Mouse (Mus musculus) embryo, embryonic 10.5 days (tissue): ENCODE data around the gene Foxred2.

Experiments used
- DNase-seq: peaks from one replicate; pipeline ENCODE4 v3.0.0-alpha.2; 2015; ENCODE audit warnings: low spot score

Foxred2 gene

DNA sequence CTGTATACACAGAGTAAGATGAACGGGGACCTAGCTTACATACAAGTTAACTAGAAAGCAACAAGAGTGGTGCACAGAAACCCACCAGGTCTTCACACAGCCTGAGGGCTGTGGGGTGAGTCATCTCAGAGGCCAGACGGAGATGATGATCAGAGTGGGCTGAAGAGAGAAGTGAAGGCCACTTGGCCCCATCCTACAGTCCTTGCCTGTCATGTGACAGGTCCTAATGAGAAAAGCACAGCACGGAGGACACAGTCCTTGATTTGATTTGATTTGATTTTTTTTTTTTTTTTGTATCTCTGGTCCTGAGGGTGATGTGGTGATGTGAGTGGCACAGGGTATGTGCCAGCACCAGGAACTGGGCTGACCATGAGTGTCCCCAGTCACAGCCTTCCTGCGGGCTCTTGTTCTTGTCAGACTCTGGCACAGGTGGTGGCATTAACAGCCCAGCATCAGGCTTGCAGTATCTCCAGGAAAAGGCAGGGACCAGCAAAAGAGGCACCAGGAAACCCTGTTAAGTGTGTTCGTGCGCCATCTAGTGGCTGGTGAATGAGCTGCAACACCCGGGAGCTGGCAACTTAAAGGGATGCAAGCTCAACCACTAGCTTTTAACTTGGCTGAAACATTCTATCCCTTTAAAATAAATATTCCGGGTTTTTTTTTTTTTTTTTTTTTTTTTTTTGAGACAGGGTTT, 39.5 kb downstream of the Foxred2 start:
- DNase-seq = peak; percentile 95

DNA sequence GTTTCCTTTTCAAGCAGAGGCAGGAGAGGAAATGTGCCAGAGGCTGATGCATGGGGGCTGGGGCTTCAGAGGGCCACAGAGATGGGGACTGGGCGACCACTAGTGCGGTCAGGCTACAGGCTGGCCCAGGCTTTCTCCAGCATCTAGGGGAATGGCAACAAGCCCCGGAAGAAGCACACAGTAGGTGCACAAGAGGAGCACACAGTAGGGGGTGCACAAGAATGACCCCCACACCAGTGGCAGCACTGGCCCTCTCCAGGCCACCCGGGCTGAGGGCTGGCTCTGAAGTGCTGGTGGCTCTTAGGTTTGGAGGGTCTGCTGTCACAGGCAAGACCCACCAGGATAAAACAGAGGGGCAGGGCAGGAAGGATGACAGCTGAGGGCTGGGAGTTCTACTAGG, 41.2 kb downstream of the Foxred2 start:
- no peak for DNase-seq

DNA sequence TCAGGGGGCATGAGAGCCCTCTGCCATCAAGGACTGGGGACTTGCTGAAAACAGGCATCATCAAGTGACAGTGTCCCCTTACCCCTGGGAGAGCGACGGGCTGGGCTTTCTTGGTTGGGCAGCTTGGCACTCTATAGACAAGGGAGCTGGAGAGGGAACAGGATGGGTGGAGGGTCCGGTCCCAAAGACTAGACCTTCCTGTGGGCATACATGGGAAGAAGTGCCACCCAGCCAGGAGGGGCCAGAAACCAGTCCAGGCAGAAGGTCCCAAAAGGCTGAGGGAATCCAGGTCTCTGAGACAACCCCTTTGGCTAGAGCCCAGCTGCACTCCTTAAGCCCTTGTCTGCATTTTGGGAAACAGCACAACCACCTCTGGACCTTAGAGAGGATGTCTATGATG, 42.0 kb downstream of the Foxred2 start:
- DNase-seq = no peak

DNA sequence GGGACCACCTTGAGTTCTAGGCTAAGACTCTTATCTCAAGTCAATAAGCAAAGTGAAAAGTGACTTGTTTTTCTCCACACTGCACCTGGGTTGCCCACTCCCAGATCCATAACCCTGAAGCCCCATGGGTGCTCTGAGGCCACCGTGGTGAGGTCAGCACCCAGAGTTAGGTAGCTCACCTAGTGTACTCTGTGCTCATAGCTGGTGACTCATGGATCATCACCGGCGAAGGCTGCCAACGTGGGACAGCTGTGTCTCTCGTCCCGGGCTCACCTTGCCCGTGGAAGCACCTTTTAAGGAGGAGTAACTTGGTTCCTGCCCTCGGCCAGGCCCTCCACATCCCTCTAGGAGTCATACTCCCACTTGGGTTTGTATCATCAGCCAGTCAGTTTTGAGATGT, 43.5 kb downstream of the Foxred2 start:
- no peak for DNase-seq

DNA sequence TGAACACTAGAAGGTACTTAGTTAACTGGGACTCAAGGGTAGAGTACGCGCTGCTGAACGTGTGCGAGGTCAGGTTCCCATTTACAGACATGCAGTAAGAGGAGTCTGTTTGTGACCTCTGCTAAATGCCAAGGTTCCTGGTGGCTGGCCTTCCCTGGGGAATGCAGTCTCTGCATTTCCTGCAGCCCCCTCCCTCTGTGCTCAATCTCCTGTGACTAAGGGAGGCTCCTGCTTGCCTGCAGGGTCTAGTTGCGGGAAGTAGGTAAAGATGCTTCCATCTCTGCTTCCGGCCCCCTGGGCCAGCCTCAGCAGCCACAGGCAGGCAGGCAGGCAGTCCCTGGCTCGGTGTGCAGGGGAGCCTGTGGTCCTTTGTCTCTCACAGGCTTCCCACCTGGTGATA, 43.9 kb downstream of the Foxred2 start:
- DNase-seq = no peak

DNA sequence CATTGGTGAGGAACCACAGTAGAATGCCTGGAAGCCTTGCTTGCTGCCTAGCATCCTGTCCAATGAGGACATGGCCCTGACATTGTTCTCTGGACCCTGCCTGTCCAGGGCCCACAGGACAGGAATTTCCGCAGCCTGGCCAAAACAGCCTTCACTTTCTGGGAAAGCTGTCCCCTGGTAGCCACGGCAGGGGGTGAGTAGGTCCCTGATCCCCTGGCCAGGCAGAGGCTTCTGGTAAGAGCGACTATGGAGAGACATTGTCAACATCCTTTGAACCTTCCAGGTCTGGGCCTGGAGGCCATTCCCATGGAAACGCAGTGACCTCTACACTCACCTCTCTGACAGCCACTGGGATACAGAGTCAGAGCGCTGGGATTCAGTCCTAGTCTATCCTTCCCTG, 44.5 kb downstream of the Foxred2 start:
- no peak for DNase-seq

DNA sequence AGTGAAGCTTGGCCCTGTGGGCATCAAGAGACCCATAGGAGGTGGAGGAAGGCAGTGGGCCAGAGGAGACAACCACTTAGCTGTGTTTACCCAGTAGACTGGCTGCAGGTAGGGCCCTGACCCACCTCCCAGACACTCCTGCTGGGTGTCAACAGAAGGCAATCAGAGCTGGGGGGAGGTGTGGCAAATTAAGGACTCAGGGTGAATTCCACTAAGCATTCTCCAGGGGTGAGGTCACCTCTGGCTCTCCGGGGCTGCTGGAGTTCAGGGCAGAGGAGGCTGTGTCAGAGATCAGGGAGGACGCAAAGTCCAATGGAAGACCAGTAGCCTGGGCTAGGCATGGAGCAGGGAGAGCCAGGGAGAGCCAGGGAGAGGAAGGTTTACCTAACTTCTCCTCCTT, 45.5 kb downstream of the Foxred2 start:
- DNase-seq = peak; percentile 45

DNA sequence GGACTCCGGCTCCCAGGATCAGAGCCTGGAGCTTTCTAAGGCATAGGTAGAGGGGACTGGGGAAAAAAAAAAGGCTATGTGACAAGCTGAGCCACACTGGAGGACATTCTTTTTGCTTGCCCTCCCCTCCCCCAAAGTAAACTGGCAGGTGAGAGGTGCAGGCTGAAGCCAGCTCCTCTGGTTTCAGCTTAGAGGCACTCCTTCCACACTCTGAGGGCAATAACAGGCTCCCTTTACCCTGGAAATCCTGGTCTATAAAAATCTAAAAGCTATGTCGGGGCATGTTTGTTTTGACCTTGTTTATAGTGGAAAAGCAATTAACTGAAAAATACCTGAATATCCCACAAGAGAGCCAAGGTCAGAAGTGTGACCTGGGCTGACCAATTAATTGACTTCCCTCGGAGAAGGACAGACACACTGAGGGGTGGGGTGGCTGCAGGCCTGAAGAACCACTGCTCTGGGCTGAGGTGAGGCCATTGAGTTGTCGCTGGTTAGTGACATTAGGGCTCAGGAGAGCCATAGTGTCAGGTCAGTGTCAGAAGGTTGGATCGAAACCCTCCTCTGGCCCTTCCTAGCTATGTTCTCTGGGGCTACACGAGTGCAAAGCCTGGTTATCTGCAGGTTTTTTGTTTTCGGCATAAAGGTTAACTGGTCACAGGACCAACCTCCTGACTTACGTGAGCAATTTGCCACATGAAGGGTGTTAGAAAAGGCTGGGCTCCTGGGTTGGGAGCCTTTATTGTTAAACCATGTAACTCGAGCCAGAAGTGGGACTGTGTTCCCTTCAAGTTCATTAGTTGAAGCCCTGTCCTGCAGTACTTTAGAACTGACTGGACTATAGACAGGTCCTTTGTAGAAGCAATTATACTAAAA, 48.6 kb downstream of the Foxred2 start:
- no peak for DNase-seq

DNA sequence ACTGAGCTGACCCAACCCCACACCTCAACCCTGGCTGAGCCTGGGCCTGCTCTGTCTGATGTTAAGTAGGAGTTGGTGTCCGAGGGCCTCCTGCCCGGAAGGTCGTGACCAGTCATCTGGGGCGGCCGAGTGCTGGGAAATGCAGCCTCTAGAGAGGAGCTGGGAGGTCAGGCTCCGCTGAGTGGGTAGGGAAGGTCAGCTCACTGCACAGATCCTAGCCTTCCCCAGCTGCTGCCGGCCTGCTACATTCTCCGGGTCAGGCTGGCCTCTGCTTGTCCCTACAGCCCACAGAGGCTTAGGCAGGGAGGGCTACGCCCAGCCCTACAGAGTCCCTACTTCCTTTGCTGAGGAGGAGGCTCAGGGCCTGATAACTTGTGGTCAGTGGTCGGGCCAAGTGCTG, 50.0 kb downstream of the Foxred2 start:
- DNase-seq = no peak

DNA sequence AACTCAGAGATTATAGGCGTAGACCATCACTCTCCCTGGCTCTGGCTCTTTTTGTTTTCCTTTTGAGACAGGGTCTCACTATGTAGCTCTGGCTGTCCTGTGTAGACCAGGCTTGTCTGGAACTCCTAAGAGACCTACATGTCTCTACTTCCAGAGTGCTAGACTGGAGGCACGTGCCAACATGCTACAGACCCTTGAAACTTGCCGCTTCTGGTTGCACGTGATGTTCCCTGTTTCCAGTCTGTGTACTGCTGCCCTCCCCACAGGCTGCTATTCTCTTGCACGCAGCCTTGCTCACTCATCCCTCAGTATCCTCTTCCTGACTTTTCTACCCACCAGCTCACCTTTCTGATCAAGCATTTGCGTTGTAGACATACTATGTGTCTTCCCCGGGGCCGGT, 50.4 kb downstream of the Foxred2 start:
- DNase-seq = peak; percentile 35

DNA sequence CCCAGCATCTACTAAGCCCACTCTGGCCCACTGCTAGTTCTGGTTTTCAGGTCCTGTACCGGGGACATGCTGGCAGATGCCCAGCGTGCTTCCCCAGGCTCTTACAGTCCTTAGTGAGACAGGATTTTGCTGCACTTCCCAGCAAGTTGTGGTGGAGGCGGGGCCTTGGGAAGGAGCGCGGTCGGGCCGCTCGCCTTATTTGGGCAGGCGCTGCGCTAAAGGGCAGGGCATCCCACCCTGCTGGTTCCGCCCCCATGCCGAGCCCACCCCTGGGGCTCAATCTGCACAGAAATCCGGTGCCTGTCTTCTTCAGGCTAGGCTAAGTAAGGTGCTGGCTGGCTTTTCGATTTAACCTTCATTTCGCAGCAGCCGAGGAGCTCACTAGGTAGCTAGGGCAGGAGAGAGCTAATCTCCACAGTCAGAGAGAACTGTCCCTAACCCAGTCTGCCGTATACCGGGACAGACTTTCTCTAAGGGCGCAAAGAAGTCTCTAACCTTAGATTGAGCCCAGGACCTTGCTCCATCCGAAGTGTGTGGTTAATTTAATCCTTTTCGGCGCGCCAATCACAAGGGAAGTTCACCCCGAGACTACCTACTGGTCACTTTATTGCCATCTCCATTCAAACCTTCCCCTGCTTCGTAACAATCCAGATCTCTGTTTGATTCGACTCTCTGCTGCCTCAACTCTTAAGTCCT, 51.1 kb downstream of the Foxred2 start:
- DNase-seq = peak; percentile 92

DNA sequence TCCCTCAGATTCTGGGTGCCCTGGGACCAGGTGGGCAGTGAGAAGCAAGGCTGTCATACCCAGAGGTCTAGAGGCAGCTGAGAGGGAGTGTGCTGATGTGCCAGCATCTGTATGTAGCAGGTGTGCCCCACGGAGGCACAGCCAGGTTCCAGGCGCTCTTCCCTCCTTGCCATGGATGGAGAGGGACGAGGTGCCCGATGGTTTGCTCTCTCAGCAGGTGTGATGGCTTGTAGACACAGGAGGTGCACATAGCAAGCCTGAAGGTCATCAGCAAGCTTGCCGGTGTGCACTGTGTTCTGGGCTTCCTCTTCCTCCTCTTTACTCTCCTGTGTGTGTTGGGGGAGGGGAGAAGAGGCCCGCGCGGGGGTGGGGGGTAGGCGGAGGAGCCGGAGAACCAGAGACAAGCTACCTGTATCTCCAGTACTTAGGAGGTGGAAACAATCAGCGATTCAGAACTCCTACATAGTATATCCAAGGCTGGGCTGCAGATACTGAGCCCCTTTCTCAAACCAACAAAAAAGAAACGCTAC, 52.1 kb downstream of the Foxred2 start:
- DNase-seq = no peak

DNA sequence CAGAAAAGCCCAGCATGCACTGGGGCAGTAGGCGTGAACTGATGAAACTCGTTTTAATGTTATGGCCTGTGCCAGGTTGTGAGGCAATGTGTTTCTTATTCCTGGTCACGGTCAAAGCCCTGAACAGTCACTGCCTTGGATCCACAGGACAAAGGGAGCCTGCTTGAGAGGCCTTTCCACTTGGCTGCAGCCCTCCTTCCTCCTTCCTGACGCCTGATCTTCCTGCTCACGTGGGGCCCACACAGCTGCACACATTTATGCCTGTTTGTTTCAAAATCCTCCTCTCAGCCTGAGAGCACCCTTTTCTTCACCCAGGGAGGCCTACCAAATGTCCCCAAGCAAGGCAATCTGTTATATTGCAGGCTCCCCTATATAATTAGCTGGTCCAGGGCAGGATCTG, 53.3 kb downstream of the Foxred2 start:
- DNase-seq = no peak

DNA sequence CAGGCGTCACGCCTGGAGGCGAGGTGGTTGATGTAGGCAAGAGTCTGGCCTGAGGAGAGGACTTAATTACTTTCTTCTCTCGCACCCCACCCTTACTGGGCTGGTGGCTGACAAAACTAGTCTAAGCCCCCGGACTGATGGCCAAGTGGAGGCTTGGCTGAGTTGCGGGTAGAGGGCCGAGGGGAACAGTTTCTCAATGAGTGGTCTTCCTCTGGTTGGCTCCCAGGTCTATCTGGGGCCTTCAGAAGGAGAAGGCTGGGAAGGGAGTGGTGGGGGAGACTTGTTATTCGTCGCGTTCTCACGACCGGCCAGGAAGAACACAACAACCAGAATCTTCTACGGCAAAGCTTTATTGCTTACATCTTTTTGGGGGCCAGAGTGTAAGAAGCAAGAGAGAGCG, 61.6 kb downstream of the Foxred2 start:
- DNase-seq = no peak

DNA sequence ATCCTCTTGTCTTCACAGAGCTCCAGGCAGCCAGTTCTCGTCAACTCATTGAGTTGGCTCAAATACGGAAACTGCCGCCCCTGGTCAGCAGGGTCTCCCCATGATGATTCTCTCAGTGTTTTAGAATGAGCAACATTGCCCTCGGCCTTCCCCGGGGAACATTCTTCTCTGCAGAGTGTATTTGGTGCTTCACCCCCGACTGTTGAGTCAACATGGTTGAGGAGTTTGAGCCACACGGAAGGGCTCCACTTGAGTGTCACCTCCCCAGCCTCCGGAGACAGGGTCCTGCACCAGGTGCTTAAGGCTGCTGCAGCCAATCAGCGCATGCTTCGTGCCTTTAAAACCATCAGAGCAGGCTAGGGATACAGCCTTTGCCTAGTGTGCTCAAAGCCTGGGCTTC, 63.2 kb downstream of the Foxred2 start:
- no peak for DNase-seq

DNA sequence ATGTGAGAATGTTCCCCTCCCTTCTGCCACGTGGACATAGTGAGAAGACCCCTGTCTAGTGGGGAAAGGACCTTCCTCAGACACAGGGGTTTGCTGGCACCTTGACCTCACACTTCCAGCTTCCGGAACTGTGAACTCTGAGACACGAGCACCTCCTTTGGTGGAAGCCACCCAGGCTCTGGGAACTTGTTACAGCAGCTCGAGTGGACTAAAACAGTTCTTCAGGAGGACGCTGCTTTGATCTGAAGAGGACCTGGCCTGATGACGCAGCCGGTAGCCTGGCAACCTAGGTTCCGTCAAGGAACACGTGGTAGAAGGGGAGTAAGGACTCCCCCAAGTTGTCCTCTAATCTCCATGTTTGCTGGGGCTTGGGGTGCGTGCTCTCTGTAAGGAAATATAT, 64.1 kb downstream of the Foxred2 start:
- no peak for DNase-seq

DNA sequence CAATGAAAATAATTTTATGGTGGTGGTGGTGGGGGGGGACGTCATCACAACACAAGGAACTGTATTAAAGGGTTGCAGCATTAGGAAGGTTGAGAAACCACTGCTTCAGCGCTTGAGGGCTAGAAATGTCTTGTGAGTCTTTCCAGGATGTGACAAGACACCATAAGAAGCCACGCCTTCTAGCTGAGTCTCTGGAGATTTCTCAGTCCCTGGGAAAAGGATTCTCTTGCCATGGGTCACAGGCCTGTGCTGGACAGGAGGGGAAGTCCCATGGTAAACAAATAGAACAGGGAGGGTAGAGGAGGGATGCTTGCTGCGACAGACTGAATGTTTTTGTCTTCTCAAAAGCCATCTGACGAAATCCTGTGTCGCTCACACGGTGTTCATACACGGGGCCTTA, 64.8 kb downstream of the Foxred2 start:
- DNase-seq = no peak
